8 mouse cellular contexts compared by ENCODE assay signal in genomic region chr4:116650924-116651796, GRCm38 (mm10). TPM values are rescaled to one million over a fixed set of nuclear protein-coding genes. Genes with fewer than 3 reads are reported as not detected.
DNase-seq lines count a peak whose midpoint lies in the region; ATAC-seq lines count a peak whose summit lies in the region.

Gene Akr1a1 (minus strand): TSS chr4:116651680.

- H3K4me3 ChIP-seq in intestine, embryonic 14.5 days (ENCODE audit: low read depth, low read length) = peak within 1 kb of the TSS; percentile 87

- H3K9me3 ChIP-seq in intestine, embryonic 14.5 days (ENCODE audit: control insufficient read depth, low read length) = no peaks in the 10 kb centered on the region

- H3K9ac ChIP-seq in intestine, embryonic 14.5 days (ENCODE audit: low read length) = peak within 1 kb of the TSS; percentile 94

- peak within 1 kb of the TSS; percentile 79 for H3K4me2 ChIP-seq in intestine, embryonic 14.5 days (ENCODE audit: low read length)

- peaks cover 7% of the 10 kb centered on the region for H3K4me1 ChIP-seq in intestine, embryonic 14.5 days (replicated peaks; ENCODE audit: control insufficient read depth, insufficient read depth, low read length)

- peaks cover 32% of the 10 kb centered on the region for H3K36me3 ChIP-seq in intestine, embryonic 14.5 days (ENCODE audit: control insufficient read depth, insufficient read depth, low read length)

- under 1% methylated on average over 39 of the region's 39 CpGs for WGBS in intestine, embryonic 14.5 days

- intact Hi-C loops in left cerebral cortex, postnatal 14 days (cut with DNase I) = no loop called here

- peak within 1 kb of the TSS; percentile 92 for H3K27ac ChIP-seq in intestine, embryonic 14.5 days (ENCODE audit: low read depth)

- peak; percentile 94 to 98 for DNase-seq in adrenal gland, adult (ENCODE audit: inconsistent age in 2 of 2, low spot score in 1 of 2)
- peak; percentile 96 for DNase-seq in embryo, embryonic 10.5 days (ENCODE audit: low spot score)
- DNase-seq in gastrocnemius, postnatal 25 days = peak; percentile 88
- peak; percentile 94 for DNase-seq in intestine, embryonic 14.5 days (ENCODE audit: low spot score)
- DNase-seq in left cerebral cortex, postnatal 14 days (ENCODE audit: low spot score in 2 of 2) = peak; percentile 91 to 94
- peak; percentile 91 for DNase-seq in mesoderm, embryonic 11.5 days (ENCODE audit: low read depth, low spot score)
- peak; percentile 94 for DNase-seq in right cerebral cortex, postnatal 36 days (ENCODE audit: low spot score in 2 of 2)
- peak; percentile 95 for DNase-seq in yolk sac, embryonic 10.5 days (ENCODE audit: low spot score)

- peak; percentile 99 for ATAC-seq in intestine, embryonic 14.5 days (replicated peaks; ENCODE audit: low FRiP score, low TSS enrichment, low read depth)

- H3K27me3 ChIP-seq in intestine, embryonic 14.5 days (replicated peaks; ENCODE audit: control insufficient read depth, insufficient read depth, low read length) = no peaks in the 10 kb centered on the region

RNA-seq across cellular contexts. Expression of gene Akr1a1, which starts in this region (rescaled TPM):
- total RNA-seq in gastrocnemius, postnatal 25 days (2021) = 100 to 1,000 TPM; 175 to 184 TPM
- 764 and 800 TPM in 2 replicates for polyA plus RNA-seq in intestine, embryonic 14.5 days (2014; fragmentation: Nextera tagmentation; extraction: Ambion mirVana)
- total RNA-seq in left cerebral cortex, postnatal 14 days (2021) = 100 to 1,000 TPM; 501 TPM

Comparison
In these comparisons a context has a peak if more than half of its experiments do, and no peak if none do; other contexts are left out.
1. Peak in every context shown above with its lines: DNase-seq, ATAC-seq, H3K4me3 ChIP-seq and H3K27ac ChIP-seq.